Comparison of ENCODE assay signal across 26 mouse cellular contexts in genomic region chr2:52963439-52963838, GRCm38 (mm10).
DNase-seq lines count a peak whose midpoint lies in the region; ATAC-seq and TF ChIP-seq lines count a peak whose summit lies in the region.
"Had no signal": no experiment of that assay in that cellular context is flagged by ENCODE, and none has a peak within 500 bp of the region (broad histone marks: within the 10 kb centered on the region; RNA-seq: fewer than 3 reads in every experiment).

No protein-coding gene starts in this region.

- no peaks in the 10 kb centered on the region for H3K27me3 ChIP-seq in ES-Bruce4 (ENCODE audit: control insufficient read depth, insufficient read depth, low read length, poor library complexity, severe bottlenecking)
- no peaks in the 10 kb centered on the region for H3K27me3 ChIP-seq in limb, embryonic 11.5 days (ENCODE audit: control insufficient read depth, insufficient read depth, low read length)
- H3K27me3 ChIP-seq in stomach, postnatal 0 days (ENCODE audit: control insufficient read depth, insufficient read depth, low read length), result no peaks in the 10 kb centered on the region
- H3K27me3 ChIP-seq in liver, embryonic 11.5 days (replicated peaks; ENCODE audit: control insufficient read depth, insufficient read depth, low read length), result no peaks in the 10 kb centered on the region
- H3K27me3 ChIP-seq: forebrain, embryonic 12.5 days; heart, embryonic 12.5 days; midbrain, embryonic 13.5 days had no signal

- no peak overlapping the region for H3K4me3 ChIP-seq in layer of hippocampus, adult 2 months
- H3K4me3 ChIP-seq in ES-Bruce4 (ENCODE audit: low read depth, low read length), result no peak overlapping the region
- no peak overlapping the region for H3K4me3 ChIP-seq in limb, embryonic 11.5 days (ENCODE audit: low read depth, low read length)
- H3K4me3 ChIP-seq in stomach, postnatal 0 days (ENCODE audit: low read depth, low read length), result no peak overlapping the region
- H3K4me3 ChIP-seq in liver, embryonic 11.5 days (ENCODE audit: low read depth, low read length), result no peak overlapping the region
- H3K4me3 ChIP-seq: erythroblast, embryonic 14.5 days; forebrain, embryonic 12.5 days; heart, embryonic 12.5 days; midbrain, embryonic 13.5 days had no signal

- no peak for TF ChIP-seq CTCF in layer of hippocampus, adult 2 months (conservative IDR thresholded peaks at IDR 0.05)
- no peak for TF ChIP-seq CTCF in ES-Bruce4 (IDR thresholded peaks at IDR 0.05; ENCODE audit: low read depth, low read length)
- no peak for TF ChIP-seq CTCF in stomach, postnatal 0 days (IDR thresholded peaks at IDR 0.05; ENCODE audit: low read depth)

- WGBS in limb, embryonic 11.5 days, result 71% methylated on average over 1 of the region's 1 CpGs
- 83% methylated on average over 1 of the region's 1 CpGs for WGBS in stomach, postnatal 0 days
- 89% methylated on average over 1 of the region's 1 CpGs for WGBS in liver, embryonic 11.5 days

- no peak for DNase-seq in layer of hippocampus, adult 2 months (ENCODE audit: low spot score in 2 of 2)
- DNase-seq in layer of hippocampus, postnatal 14 days (ENCODE audit: low spot score in 2 of 2), result no peak
- DNase-seq in limb, embryonic 11.5 days (ENCODE audit: low spot score), result no peak
- DNase-seq in stomach, postnatal 0 days (ENCODE audit: low spot score), result no peak
- no peak for DNase-seq in spleen, postnatal 14 days (ENCODE audit: low spot score in 2 of 2)
- no peak for DNase-seq in liver, embryonic 11.5 days (ENCODE audit: low spot score)
- DNase-seq: adrenal gland, postnatal 14 days; cerebellum, adult 9-10 months; gastrocnemius, postnatal 14 days; heart, adult 11 months; heart, postnatal 10 days; kidney, postnatal 4 days; layer of hippocampus, adult 9-11 months; liver; lung, postnatal 10 days; retina, postnatal 1 day; right cerebral cortex, postnatal 25 days; spleen, adult 18-20 months; thymus, postnatal 25 days had no signal

- ATAC-seq in limb, embryonic 11.5 days (ENCODE audit: insufficient number of reproducible peaks, low FRiP score, low TSS enrichment, low read depth), result 0 out of 2 replicates have a peak, but pooled peaks have one; percentile 19
- peak; percentile 47; the same call in 1 of the 2 replicates for ATAC-seq in stomach, postnatal 0 days (ENCODE audit: low FRiP score, low TSS enrichment)
- no peak for ATAC-seq in liver, embryonic 11.5 days (replicated peaks; ENCODE audit: low FRiP score)
- ATAC-seq: hindbrain, postnatal 0 days; intestine, postnatal 0 days; midbrain, embryonic 13.5 days had no signal

- H3K9me3 ChIP-seq in ES-Bruce4 (replicated peaks; ENCODE audit: control insufficient read depth, insufficient read depth, low read length, poor library complexity, severe bottlenecking), result no peaks in the 10 kb centered on the region
- H3K9me3 ChIP-seq in limb, embryonic 11.5 days (ENCODE audit: control insufficient read depth, low read length), result no peaks in the 10 kb centered on the region
- no peaks in the 10 kb centered on the region for H3K9me3 ChIP-seq in stomach, postnatal 0 days (ENCODE audit: control insufficient read depth, low read length)
- no peaks in the 10 kb centered on the region for H3K9me3 ChIP-seq in liver, embryonic 11.5 days (ENCODE audit: control insufficient read depth, low read length)
- H3K9me3 ChIP-seq: forebrain, embryonic 12.5 days; heart, embryonic 12.5 days; midbrain, embryonic 13.5 days had no signal

- no peak overlapping the region for H3K9ac ChIP-seq in ES-Bruce4 (ENCODE audit: low read depth, poor library complexity, severe bottlenecking)
- no peak overlapping the region for H3K9ac ChIP-seq in limb, embryonic 11.5 days (ENCODE audit: low read length)
- H3K9ac ChIP-seq in stomach, postnatal 0 days (ENCODE audit: low read length), result no peak overlapping the region
- H3K9ac ChIP-seq in liver, embryonic 11.5 days (ENCODE audit: low read depth, low read length), result no peak overlapping the region
- H3K9ac ChIP-seq: forebrain, embryonic 12.5 days; heart, embryonic 12.5 days; midbrain, embryonic 13.5 days had no signal

- no peak overlapping the region for H3K4me2 ChIP-seq in limb, embryonic 11.5 days (ENCODE audit: low read depth, severe bottlenecking)
- H3K4me2 ChIP-seq in stomach, postnatal 0 days (replicated peaks; ENCODE audit: low read depth), result no peak overlapping the region
- no peak overlapping the region for H3K4me2 ChIP-seq in liver, embryonic 11.5 days
- H3K4me2 ChIP-seq: forebrain, embryonic 12.5 days; heart, embryonic 12.5 days; midbrain, embryonic 13.5 days had no signal

- H3K4me1 ChIP-seq in ES-Bruce4 (ENCODE audit: control insufficient read depth, insufficient read depth, low read length), result peaks cover 8% of the 10 kb centered on the region
- H3K4me1 ChIP-seq in limb, embryonic 11.5 days (ENCODE audit: control insufficient read depth, insufficient read depth, low read length), result peaks cover 45% of the 10 kb centered on the region
- peaks cover 8% of the 10 kb centered on the region for H3K4me1 ChIP-seq in stomach, postnatal 0 days (replicated peaks; ENCODE audit: control insufficient read depth, insufficient read depth)
- peaks cover 1% of the 10 kb centered on the region; the same call in 1 of the 2 replicates for H3K4me1 ChIP-seq in liver, embryonic 11.5 days (replicated peaks; ENCODE audit: control insufficient read depth, insufficient read depth, low read length)

- peak overlapping the region; percentile 43; the same call in 1 of the 2 replicates for H3K27ac ChIP-seq in layer of hippocampus, adult 2 months
- H3K27ac ChIP-seq in ES-Bruce4 (ENCODE audit: insufficient read depth, low read length), result no peak overlapping the region
- H3K27ac ChIP-seq in limb, embryonic 11.5 days (replicated peaks; ENCODE audit: low read depth, low read length), result no peak overlapping the region
- H3K27ac ChIP-seq in stomach, postnatal 0 days (replicated peaks), result no peak overlapping the region
- H3K27ac ChIP-seq in liver, embryonic 11.5 days (ENCODE audit: low read depth, low read length), result no peak overlapping the region
- H3K27ac ChIP-seq: forebrain, embryonic 12.5 days; hindbrain, postnatal 0 days; midbrain, embryonic 13.5 days had no signal

- no peaks in the 10 kb centered on the region for H3K36me3 ChIP-seq in ES-Bruce4 (ENCODE audit: control insufficient read depth, insufficient read depth, low read length, poor library complexity, severe bottlenecking)
- H3K36me3 ChIP-seq in limb, embryonic 11.5 days (ENCODE audit: control insufficient read depth, insufficient read depth, low read length), result no peaks in the 10 kb centered on the region
- H3K36me3 ChIP-seq in stomach, postnatal 0 days (ENCODE audit: control insufficient read depth, insufficient read depth, low read length), result no peaks in the 10 kb centered on the region
- H3K36me3 ChIP-seq in liver, embryonic 11.5 days (ENCODE audit: control insufficient read depth, insufficient read depth, low read length), result no peaks in the 10 kb centered on the region
- H3K36me3 ChIP-seq: forebrain, embryonic 12.5 days; heart, embryonic 12.5 days; midbrain, embryonic 13.5 days had no signal

- no peak for TF ChIP-seq POLR2A in ES-Bruce4 (IDR thresholded peaks at IDR 0.05; ENCODE audit: insufficient read depth, low read length)

- peak; percentile 35; the same call in 1 of the 2 replicates for TF ChIP-seq EP300 in ES-Bruce4 (IDR thresholded peaks at IDR 0.05; ENCODE audit: insufficient read depth, low read depth, low read length)
- no peak for TF ChIP-seq EP300 in stomach, postnatal 0 days (optimal IDR thresholded peaks at IDR 0.05)
